ENCODE assay signal across 25 mouse cellular contexts in the genomic region with DNA sequence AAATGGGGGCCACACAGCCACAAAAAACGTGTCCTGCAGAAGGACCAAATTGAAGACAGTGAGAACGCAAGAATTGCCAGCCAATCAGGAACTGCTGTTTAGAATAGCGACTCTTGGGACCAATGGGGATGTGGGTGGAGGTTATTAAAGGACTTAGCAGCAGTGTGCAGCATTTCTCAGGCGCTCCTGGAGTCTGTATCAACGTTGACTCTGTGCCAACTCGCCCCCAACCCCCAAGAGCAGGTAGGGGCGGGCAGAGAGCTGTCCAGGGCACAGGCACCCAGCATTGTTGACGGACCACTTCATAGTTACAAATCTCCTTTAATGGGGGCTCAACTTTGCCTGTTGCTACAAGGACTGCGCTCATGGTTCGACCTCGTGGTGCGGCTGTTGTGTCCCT. TPM values are rescaled to one million over a fixed set of nuclear protein-coding genes. Genes with fewer than 3 reads are reported as not detected.
DNase-seq lines count a peak whose midpoint lies in the region; ATAC-seq and TF ChIP-seq lines count a peak whose summit lies in the region.
"Had no signal": no experiment of that assay in that cellular context is flagged by ENCODE, and none has a peak within 500 bp of the region (broad histone marks: within the 10 kb centered on the region; RNA-seq: fewer than 3 reads in every experiment).

No protein-coding gene starts in this region.

- no peak overlapping the region for H3K9ac ChIP-seq in hindbrain, postnatal 0 days (replicated peaks; ENCODE audit: low read length)
- H3K9ac ChIP-seq in MEL (ENCODE audit: control insufficient read depth, low read depth, low read length, poor library complexity, severe bottlenecking) = peak overlapping the region; percentile 87
- no peak overlapping the region for H3K9ac ChIP-seq in liver, postnatal 0 days (replicated peaks)
- H3K9ac ChIP-seq: embryonic facial prominence, embryonic 13.5 days; forebrain, embryonic 12.5 days; forebrain, embryonic 15.5 days; hindbrain, embryonic 13.5 days had no signal

- no peak for TF ChIP-seq RAD21 in MEL (IDR thresholded peaks at IDR 0.05; ENCODE audit: low read depth, low read length)

- no peak for TF ChIP-seq CTCF in hindbrain, postnatal 0 days (IDR thresholded peaks at IDR 0.05; ENCODE audit: low read depth)
- TF ChIP-seq CTCF in E14TG2a.4 (conservative IDR thresholded peaks at IDR 0.05; ENCODE audit: low read length) (no peak), MEL (IDR thresholded peaks at IDR 0.05 in 2 of 3, conservative IDR thresholded peaks at IDR 0.05 in 1 of 3; ENCODE audit: control insufficient read depth in 1 of 3, insufficient read depth in 1 of 3, low read depth in 2 of 3, low read length in 3 of 3, poor library complexity in 1 of 3, severe bottlenecking in 1 of 3) (no peak)
- TF ChIP-seq CTCF in liver, postnatal 0 days (IDR thresholded peaks at IDR 0.05; ENCODE audit: low read depth) = no peak

- TF ChIP-seq EP300 in MEL (IDR thresholded peaks at IDR 0.05; ENCODE audit: low read depth in 1 of 2, low read length in 2 of 2) = no peak; a peak in 1 of 4 replicates
- no peak for TF ChIP-seq EP300 in liver, postnatal 0 days (IDR thresholded peaks at IDR 0.05; ENCODE audit: low read depth)

- H3K4me3 ChIP-seq in hindbrain, embryonic 10.5 days = no peak overlapping the region
- no peak overlapping the region for H3K4me3 ChIP-seq in hindbrain, postnatal 0 days (ENCODE audit: low read length)
- H3K4me3 ChIP-seq in E14TG2a.4 (replicated peaks; ENCODE audit: low read length) (peak overlapping the region; percentile 78), MEL (ENCODE audit: control insufficient read depth in 1 of 2, insufficient read depth in 1 of 2, low read depth in 2 of 2, low read length in 2 of 2) (peak overlapping the region; percentile 84 to 85)
- no peak overlapping the region for H3K4me3 ChIP-seq in liver, postnatal 0 days (ENCODE audit: low read depth, low read length)
- H3K4me3 ChIP-seq: embryonic facial prominence, embryonic 13.5 days; erythroblast, embryonic 14.5 days; forebrain, embryonic 12.5 days; forebrain, embryonic 15.5 days; heart, adult 2 months; hindbrain, embryonic 13.5 days had no signal

- peak overlapping the region; percentile 36 for H3K27ac ChIP-seq in hindbrain, embryonic 10.5 days
- no peak overlapping the region for H3K27ac ChIP-seq in hindbrain, postnatal 0 days
- H3K27ac ChIP-seq in MEL (ENCODE audit: control insufficient read depth, low read depth, low read length) = peak overlapping the region; percentile 94
- no peak overlapping the region for H3K27ac ChIP-seq in liver, postnatal 0 days (ENCODE audit: low read depth)
- H3K27ac ChIP-seq: embryonic facial prominence, embryonic 13.5 days; forebrain, embryonic 12.5 days; forebrain, embryonic 15.5 days; heart, adult 2 months; hindbrain, embryonic 13.5 days had no signal

- peak; percentile 86 to 98 for TF ChIP-seq POLR2A in MEL (IDR thresholded peaks at IDR 0.05; ENCODE audit: control insufficient read depth in 1 of 2, insufficient read depth in 1 of 2, low read depth in 1 of 2, low read length in 2 of 2, poor library complexity in 1 of 2)

- peaks cover 44% of the 10 kb centered on the region for H3K4me1 ChIP-seq in hindbrain, embryonic 10.5 days (replicated peaks)
- H3K4me1 ChIP-seq in hindbrain, postnatal 0 days (ENCODE audit: insufficient read depth, low read length) = peaks cover 3% of the 10 kb centered on the region; the same call in 1 of the 2 replicates
- H3K4me1 ChIP-seq in E14TG2a.4 (replicated peaks; ENCODE audit: low read depth, low read length) (peaks cover 81% of the 10 kb centered on the region), MEL (ENCODE audit: control insufficient read depth in 1 of 2, insufficient read depth in 2 of 2, low read length in 2 of 2) (peaks cover 25 to 42% of the 10 kb centered on the region in 2 experiments)
- peaks cover 16% of the 10 kb centered on the region; the same call in 1 of the 2 replicates for H3K4me1 ChIP-seq in liver, postnatal 0 days (ENCODE audit: insufficient read depth)

- peaks cover 19% of the 10 kb centered on the region for H3K9me3 ChIP-seq in hindbrain, embryonic 10.5 days
- H3K9me3 ChIP-seq in hindbrain, postnatal 0 days (ENCODE audit: low read length) = peaks cover 9% of the 10 kb centered on the region; the same call in 1 of the 2 replicates
- H3K9me3 ChIP-seq in E14TG2a.4 (ENCODE audit: low read length) (no peaks in the 10 kb centered on the region), MEL (replicated peaks; ENCODE audit: insufficient read depth, low read length) (no peaks in the 10 kb centered on the region)
- no peaks in the 10 kb centered on the region for H3K9me3 ChIP-seq in liver, postnatal 0 days (ENCODE audit: low read length)

- H3K36me3 ChIP-seq in hindbrain, embryonic 10.5 days = peaks cover 9% of the 10 kb centered on the region; the same call in 1 of the 2 replicates
- no peaks in the 10 kb centered on the region for H3K36me3 ChIP-seq in hindbrain, postnatal 0 days (ENCODE audit: insufficient read depth, low read length)
- H3K36me3 ChIP-seq in E14TG2a.4 (ENCODE audit: insufficient read depth, low read length) = peaks cover 28% of the 10 kb centered on the region
- H3K36me3 ChIP-seq in MEL (ENCODE audit: control insufficient read depth in 1 of 2, insufficient read depth in 2 of 2, low read length in 2 of 2) = peaks cover 4 to 54% of the 10 kb centered on the region in 2 experiments; a peak in 3 of 4 replicates
- H3K36me3 ChIP-seq in liver, postnatal 0 days (replicated peaks; ENCODE audit: insufficient read depth, low read length) = no peaks in the 10 kb centered on the region
- H3K36me3 ChIP-seq: embryonic facial prominence, embryonic 13.5 days; forebrain, embryonic 12.5 days; forebrain, embryonic 15.5 days had no signal

- ATAC-seq in hindbrain, postnatal 0 days = no peak
- ATAC-seq in liver, postnatal 0 days = no peak
- ATAC-seq: forebrain, embryonic 15.5 days; hindbrain, embryonic 16.5 days; inflammation-experienced regulatory T-cells, adult 6 months; intestine, embryonic 16.5 days had no signal

- no peak overlapping the region for H3K4me2 ChIP-seq in hindbrain, postnatal 0 days (ENCODE audit: low read depth, low read length)
- H3K4me2 ChIP-seq in liver, postnatal 0 days (ENCODE audit: low read depth, low read length) = no peak overlapping the region
- H3K4me2 ChIP-seq: embryonic facial prominence, embryonic 13.5 days; forebrain, embryonic 12.5 days; forebrain, embryonic 15.5 days; heart, embryonic 11.5 days; hindbrain, embryonic 13.5 days had no signal

- H3K27me3 ChIP-seq in hindbrain, embryonic 10.5 days (ENCODE audit: insufficient read depth, poor library complexity, severe bottlenecking) = peaks cover 75% of the 10 kb centered on the region
- no peaks in the 10 kb centered on the region for H3K27me3 ChIP-seq in hindbrain, postnatal 0 days (ENCODE audit: insufficient read depth, low read length)
- H3K27me3 ChIP-seq in E14TG2a.4 (ENCODE audit: insufficient read depth, low read length) = 0 out of 2 replicates have a peak, but pooled peaks cover 2% of the 10 kb centered on the region
- no peaks in the 10 kb centered on the region for H3K27me3 ChIP-seq in MEL (ENCODE audit: control insufficient read depth in 1 of 2, insufficient read depth in 2 of 2, low read length in 2 of 2)
- no peaks in the 10 kb centered on the region; the same call in 1 of the 2 replicates for H3K27me3 ChIP-seq in liver, postnatal 0 days (ENCODE audit: insufficient read depth, low read length)
- H3K27me3 ChIP-seq: forebrain, embryonic 15.5 days had no signal

- no peak for DNase-seq in hindbrain, embryonic 10.5 days (ENCODE audit: low spot score)
- no peak for DNase-seq in hindbrain, postnatal 0 days (ENCODE audit: low spot score)
- peak; percentile 97 for DNase-seq in MEL (ENCODE audit: low read depth, low spot score)
- DNase-seq in ZHBTc4 (ENCODE audit: low read depth, low spot score) = peak; percentile 72
- no peak for DNase-seq in layer of hippocampus, postnatal 36 days
- DNase-seq in spleen, adult 12 weeks (ENCODE audit: low spot score) = no peak
- no peak for DNase-seq in liver, postnatal 0 days
- DNase-seq: adrenal gland, postnatal 10 days; adrenal gland, postnatal 36 days; cerebellum, adult 2 months; cerebellum, adult 9-11 months; cerebellum, postnatal 25 days; gastrocnemius, postnatal 25 days; heart, adult 2 months had no signal

- H3K79me2 ChIP-seq in MEL (ENCODE audit: control insufficient read depth, insufficient read depth, low read length, poor library complexity) = peaks cover 34% of the 10 kb centered on the region

- WGBS in hindbrain, embryonic 10.5 days = 89% methylated on average over 12 of the region's 12 CpGs
- WGBS in hindbrain, postnatal 0 days = 85% methylated on average over 12 of the region's 12 CpGs
- WGBS in liver, postnatal 0 days (ENCODE audit: insufficient replicate concordance) = 80% methylated on average over 12 of the region's 12 CpGs

TF ChIP-seq in MEL, 35 proteins besides CTCF, POLR2A, EP300 and RAD21 (continues in another document):
- TF ChIP-seq TBP (IDR thresholded peaks at IDR 0.05; ENCODE audit: low read depth, low read length) (peak; percentile 98), NELFE (IDR thresholded peaks at IDR 0.05; ENCODE audit: low read depth, low read length) (peak; percentile 82), TCF12 (IDR thresholded peaks at IDR 0.05; ENCODE audit: low read depth, low read length) (peak; percentile 27; the same call in 1 of the 2 replicates), KAT2A (conservative IDR thresholded peaks at IDR 0.05; ENCODE audit: low read depth, low read length) (no peak), ZKSCAN1 (IDR thresholded peaks at IDR 0.05; ENCODE audit: low read depth, low read length) (no peak)

RNA-seq across cellular contexts. Expression of a gene that starts 28.9 kb away (rescaled TPM):
- 11.3 and 16.9 TPM in 2 replicates for polyA plus RNA-seq in hindbrain, embryonic 10.5 days (2016; fragmentation: Nextera tagmentation; extraction: Ambion mirVana)
- total RNA-seq in hindbrain, postnatal 0 days (2014; rRNA removed) = 31.8 and 40.6 TPM in 2 replicates
- polyA plus RNA-seq in hindbrain, postnatal 0 days (2015; fragmentation: Nextera tagmentation; extraction: Ambion mirVana) = 5.5 and 5.6 TPM in 2 replicates
- total RNA-seq in MEL (2012; rRNA removed) = 0.10 TPM in 1 of 2 replicates, not detected in the other
- polyA plus RNA-seq in MEL (2012; ENCODE audit: insufficient read depth in 1 of 2, insufficient read length in 2 of 2, low read depth in 1 of 2, low replicate concordance in 2 of 2, missing spikeins in 1 of 2) = under 1 TPM in 1 of 2 experiments, not detected in 1; 0.31 TPM
- 10 to 100 TPM; 13.3 to 13.8 TPM for total RNA-seq in layer of hippocampus, postnatal 36 days (2021)
- polyA plus RNA-seq in liver, postnatal 0 days (2015; fragmentation: Nextera tagmentation; extraction: Ambion mirVana) = 3.7 and 4.8 TPM in 2 replicates

RNA-seq across cellular contexts. Expression of a gene that starts 55.6 kb away (rescaled TPM):
- 3.2 and 3.4 TPM in 2 replicates for polyA plus RNA-seq in hindbrain, embryonic 10.5 days (2016; fragmentation: Nextera tagmentation; extraction: Ambion mirVana)
- 8.7 and 10.5 TPM in 2 replicates for total RNA-seq in hindbrain, postnatal 0 days (2014; rRNA removed)
- polyA plus RNA-seq in hindbrain, postnatal 0 days (2015; fragmentation: Nextera tagmentation; extraction: Ambion mirVana) = 12.0 and 12.5 TPM in 2 replicates
- 107 and 147 TPM in 2 replicates for total RNA-seq in MEL (2012; rRNA removed)
- 1 to 10 TPM in 1 of 2 experiments, not detected in 1; 1.0 TPM for polyA plus RNA-seq in MEL (2012; ENCODE audit: insufficient read depth in 1 of 2, insufficient read length in 2 of 2, low read depth in 1 of 2, low replicate concordance in 2 of 2, missing spikeins in 1 of 2)
- 1 to 10 TPM; 4.7 to 4.9 TPM for total RNA-seq in layer of hippocampus, postnatal 36 days (2021)
- polyA plus RNA-seq in liver, postnatal 0 days (2015; fragmentation: Nextera tagmentation; extraction: Ambion mirVana) = 3.0 and 4.1 TPM in 2 replicates
- total RNA-seq: heart, postnatal 25 days had no signal

Comparison
In these comparisons a context has a peak if more than half of its experiments do, and no peak if none do; other contexts are left out.
1. H3K27ac ChIP-seq: peak in hindbrain, embryonic 10.5 days (single experiment) and MEL (single experiment); none in hindbrain, postnatal 0 days (single experiment) and liver, postnatal 0 days (single experiment).
2. DNase-seq: peak in MEL (single experiment) and ZHBTc4 (single experiment); none in hindbrain, embryonic 10.5 days (single experiment), hindbrain, postnatal 0 days (single experiment), layer of hippocampus, postnatal 36 days (0 of 2), spleen, adult 12 weeks (single experiment) and liver, postnatal 0 days (single experiment).
3. H3K4me3 ChIP-seq: peak in E14TG2a.4 (single experiment) and MEL (2 of 2); none in hindbrain, embryonic 10.5 days (single experiment), hindbrain, postnatal 0 days (single experiment) and liver, postnatal 0 days (single experiment).